Mouse (Mus musculus) heart, embryonic 13.5 days (tissue): ENCODE data around the gene B830017H08Rik. TPM values are rescaled to one million over a fixed set of nuclear protein-coding genes. Genes with fewer than 3 reads are reported as not detected.

Source experiments
- ATAC-seq: fragments of 200-750 bp; cut with Nextera tagmentation; 2 replicates; pipeline ENCODE4 v1.8.0; 2017; ENCODE audit warnings: moderate TSS enrichment; ENCODE audit not compliant: insufficient number of reproducible peaks, low FRiP score, low TSS enrichment; ENCODE audit errors: extremely low read depth
- H3K27ac ChIP-seq: fragments of 300-500 bp; sonication (generic); replicated peaks from 2 replicates; pipeline ENCODE4 v1.5.1; 2015; ENCODE audit warnings: moderate library complexity, mild to moderate bottlenecking, inconsistent platforms
- H3K27me3 ChIP-seq: fragments of 300-500 bp; sonication (generic); replicated peaks from 2 replicates; pipeline ENCODE4 v1.6.1; 2015; ENCODE audit warnings: mild to moderate bottlenecking, inconsistent platforms
- H3K36me3 ChIP-seq: fragments of 300-500 bp; sonication (generic); 2 replicates; pipeline ENCODE4 v1.6.1; 2015; ENCODE audit warnings: mild to moderate bottlenecking, inconsistent platforms
- H3K4me1 ChIP-seq: fragments of 300-500 bp; sonication (generic); 2 replicates; pipeline ENCODE4 v1.6.1; 2015; ENCODE audit warnings: inconsistent platforms
- H3K4me2 ChIP-seq: fragments of 300-500 bp; sonication (generic); 2 replicates; pipeline ENCODE4 v1.6.1; 2015; ENCODE audit warnings: inconsistent platforms, mild to moderate bottlenecking, moderate library complexity
- H3K4me3 ChIP-seq: fragments of 300-500 bp; sonication (generic); 2 replicates; pipeline ENCODE4 v1.5.1; 2015; ENCODE audit warnings: moderate library complexity, mild to moderate bottlenecking, inconsistent platforms
- H3K9ac ChIP-seq: fragments of 300-500 bp; sonication (generic); 2 replicates; pipeline ENCODE4 v1.6.1; 2015; ENCODE audit warnings: inconsistent platforms, mild to moderate bottlenecking, moderate library complexity
- H3K9me3 ChIP-seq: fragments of 300-500 bp; sonication (generic); 2 replicates; pipeline ENCODE4 v1.6.1; 2016; ENCODE audit warnings: inconsistent platforms
- WGBS: fragments of 180-500 bp; shearing (Covaris S2); methylation state at CpG from one replicate; pipeline ENCODE4 v1.1.7; 2015; ENCODE audit warnings: mixed read lengths; 5-methylcytosine and 5-hydroxymethylcytosine counted together
- polyA plus RNA-seq: library from polyadenylated mRNA; unstranded; fragments of >200 nt; fragmentation: Nextera tagmentation; extraction: Ambion mirVana; gene quantifications from 2 replicates; pipeline ENCODE4 v1.2.1, GENCODE M21; 2015

B830017H08Rik gene
- polyA plus RNA-seq, 1 experiment from 2014 or later, result not detected

- peaks cover 98% of the 10 kb centered on the region for H3K27me3 ChIP-seq
- H3K4me2 ChIP-seq, result peak overlapping the region; percentile 99
- under 1% methylated on average over 91 of the region's 103 CpGs for WGBS
These were observed 919 bp downstream of the B830017H08Rik start for GRCm38 (mm10) chr16:17833681-17834399.

GRCm38 (mm10) chr16:17834543-17834942 lies 1.6 kb downstream of the B830017H08Rik start:
- ATAC-seq, result no peak
- H3K4me3 ChIP-seq, result peak overlapping the region; percentile 60
- 41% methylated on average over 7 of the region's 7 CpGs for WGBS

More at GRCm38 (mm10) chr16:17833681-17834399, 919 bp downstream of the B830017H08Rik start:
- H3K4me3 ChIP-seq, result peak overlapping the region; percentile 60
- peaks cover 15% of the 10 kb centered on the region for H3K4me1 ChIP-seq
- ATAC-seq, result no peak
- H3K9ac ChIP-seq, result peak overlapping the region; percentile 81
- H3K9me3 ChIP-seq, result no peaks in the 10 kb centered on the region
- H3K36me3 ChIP-seq, result no peaks in the 10 kb centered on the region
- H3K27ac ChIP-seq, result no peak overlapping the region

GRCm38 (mm10) chr16:17835481-17835880 lies 2.6 kb downstream of the B830017H08Rik start:
- H3K9ac ChIP-seq, result no peak overlapping the region
- peaks cover 15% of the 10 kb centered on the region for H3K4me1 ChIP-seq
- H3K27ac ChIP-seq, result no peak overlapping the region
- H3K36me3 ChIP-seq, result peaks cover 2% of the 10 kb centered on the region
- WGBS, result 41% methylated on average over 13 of the region's 13 CpGs
- no peaks in the 10 kb centered on the region for H3K9me3 ChIP-seq
- no peak for ATAC-seq
- H3K27me3 ChIP-seq, result peaks cover 81% of the 10 kb centered on the region
- no peak overlapping the region for H3K4me3 ChIP-seq
- H3K4me2 ChIP-seq, result no peak overlapping the region

More at GRCm38 (mm10) chr16:17834543-17834942, 1.6 kb downstream of the B830017H08Rik start:
- Histone ChIP-seq H3K36me3 (no peaks in the 10 kb centered on the region), H3K9ac (no peak overlapping the region; the same call in 1 of the 2 replicates), H3K9me3 (no peaks in the 10 kb centered on the region), H3K4me1 (peaks cover 15% of the 10 kb centered on the region), H3K27me3 (peaks cover 91% of the 10 kb centered on the region), H3K27ac (no peak overlapping the region), H3K4me2 (peak overlapping the region; percentile 99)

GRCm38 (mm10) chr16:17838051-17838450 lies 5.1 kb downstream of the B830017H08Rik start, which contains the start of gene Car15:
Car15 (minus strand) TSS chr16:17838364.
- Histone ChIP-seq H3K36me3 (peaks cover 27% of the 10 kb centered on the region), H3K4me2 (no peak within 1 kb of the TSS), H3K27me3 (peaks cover 56% of the 10 kb centered on the region), H3K9ac (no peak within 1 kb of the TSS), H3K4me1 (peaks cover 12% of the 10 kb centered on the region), H3K27ac (no peak within 1 kb of the TSS), H3K4me3 (no peak within 1 kb of the TSS), H3K9me3 (no peaks in the 10 kb centered on the region)
- WGBS, result 79% methylated on average over 6 of the region's 6 CpGs
- no peak for ATAC-seq

- no peaks in the 10 kb centered on the region for H3K9me3 ChIP-seq
- H3K27me3 ChIP-seq, result peaks cover 36% of the 10 kb centered on the region
- no peak overlapping the region for H3K4me3 ChIP-seq
- ATAC-seq, result no peak
- no peak overlapping the region for H3K27ac ChIP-seq
- H3K9ac ChIP-seq, result no peak overlapping the region
- 81% methylated on average over 4 of the region's 4 CpGs for whole genome bisulfite sequencing
- peaks cover 47% of the 10 kb centered on the region for H3K36me3 ChIP-seq
- H3K4me1 ChIP-seq, result no peaks in the 10 kb centered on the region
- no peak overlapping the region for H3K4me2 ChIP-seq
These were observed 7.1 kb downstream of the B830017H08Rik start for GRCm38 (mm10) chr16:17839976-17840375.

- H3K36me3 ChIP-seq, result peaks cover 71% of the 10 kb centered on the region
- WGBS, result 95% methylated on average over 7 of the region's 7 CpGs
- H3K4me2 ChIP-seq, result no peak overlapping the region
- H3K9me3 ChIP-seq, result no peaks in the 10 kb centered on the region
- H3K27ac ChIP-seq, result no peak overlapping the region
- no peak for ATAC-seq
- peaks cover 12% of the 10 kb centered on the region for H3K27me3 ChIP-seq
- H3K4me3 ChIP-seq, result no peak overlapping the region
- H3K9ac ChIP-seq, result no peak overlapping the region
- H3K4me1 ChIP-seq, result no peaks in the 10 kb centered on the region
These were observed 9.5 kb downstream of the B830017H08Rik start for GRCm38 (mm10) chr16:17842437-17842836.

- Histone ChIP-seq H3K4me3 (no peak overlapping the region), H3K9me3 (no peaks in the 10 kb centered on the region), H3K27ac (no peak overlapping the region), H3K27me3 (no peaks in the 10 kb centered on the region), H3K36me3 (peaks cover 85% of the 10 kb centered on the region), H3K4me1 (no peaks in the 10 kb centered on the region), H3K4me2 (no peak overlapping the region), H3K9ac (no peak overlapping the region)
- ATAC-seq, result no peak
- WGBS, result 88% methylated on average over 10 of the region's 10 CpGs
These were observed 10.9 kb downstream of the B830017H08Rik start for GRCm38 (mm10) chr16:17843701-17844365.

- ATAC-seq, result no peak
- H3K9ac ChIP-seq, result no peak overlapping the region
- H3K27me3 ChIP-seq, result no peaks in the 10 kb centered on the region
- WGBS, result 88% methylated on average over 6 of the region's 6 CpGs
- no peak overlapping the region for H3K27ac ChIP-seq
- H3K9me3 ChIP-seq, result no peaks in the 10 kb centered on the region
- no peaks in the 10 kb centered on the region for H3K4me1 ChIP-seq
- no peak overlapping the region for H3K4me2 ChIP-seq
- H3K36me3 ChIP-seq, result peaks cover 95% of the 10 kb centered on the region
- H3K4me3 ChIP-seq, result no peak overlapping the region
These were observed 15.5 kb downstream of the B830017H08Rik start for GRCm38 (mm10) chr16:17848431-17848830.

GRCm38 (mm10) chr16:17848928-17849327 lies 16.0 kb downstream of the B830017H08Rik start:
- Histone ChIP-seq H3K4me1 (no peaks in the 10 kb centered on the region), H3K4me3 (no peak overlapping the region), H3K4me2 (no peak overlapping the region), H3K9me3 (no peaks in the 10 kb centered on the region), H3K27me3 (no peaks in the 10 kb centered on the region), H3K27ac (no peak overlapping the region), H3K9ac (no peak overlapping the region), H3K36me3 (peaks cover 95% of the 10 kb centered on the region)
- WGBS, result 22% methylated on average over 1 of the region's 1 CpGs
- ATAC-seq, result no peak

- WGBS, result 79% methylated on average over 6 of the region's 6 CpGs
- Histone ChIP-seq H3K4me1 (no peaks in the 10 kb centered on the region), H3K4me2 (no peak overlapping the region), H3K9ac (no peak overlapping the region), H3K4me3 (no peak overlapping the region), H3K27ac (no peak overlapping the region), H3K27me3 (no peaks in the 10 kb centered on the region), H3K36me3 (peaks cover 95% of the 10 kb centered on the region), H3K9me3 (no peaks in the 10 kb centered on the region)
- ATAC-seq, result no peak
These were observed 16.6 kb downstream of the B830017H08Rik start for GRCm38 (mm10) chr16:17849486-17849885.

- no peaks in the 10 kb centered on the region for H3K27me3 ChIP-seq
- H3K9ac ChIP-seq, result no peak overlapping the region
- no peaks in the 10 kb centered on the region for H3K9me3 ChIP-seq
- H3K4me1 ChIP-seq, result no peaks in the 10 kb centered on the region
- H3K4me2 ChIP-seq, result no peak overlapping the region
- 94% methylated on average over 5 of the region's 5 CpGs for WGBS
- no peak overlapping the region for H3K4me3 ChIP-seq
- H3K36me3 ChIP-seq, result peaks cover 94% of the 10 kb centered on the region
- no peak for ATAC-seq
- no peak overlapping the region for H3K27ac ChIP-seq
These were observed 18.4 kb downstream of the B830017H08Rik start for GRCm38 (mm10) chr16:17851331-17851730.
